Mouse (Mus musculus) embryonic facial prominence, embryonic 10.5 days (tissue): Measurements from ENCODE around the gene Tnxb. TPM values are rescaled to one million over a fixed set of nuclear protein-coding genes. Genes with fewer than 3 reads are reported as not detected.

Experiments
- DNase-seq: peaks from one replicate; pipeline ENCODE4 v3.0.0-alpha.2; 2017; ENCODE audit warnings: low spot score
- H3K27ac ChIP-seq: fragments of 300-500 bp; sonication (generic); replicated peaks from 2 replicates; pipeline ENCODE4 v1.5.1; 2016; ENCODE audit warnings: mild to moderate bottlenecking
- H3K27me3 ChIP-seq: fragments of 300-500 bp; sonication (generic); replicated peaks from 2 replicates; pipeline ENCODE4 v1.6.1; 2016; ENCODE audit warnings: low read depth, mild to moderate bottlenecking; ENCODE audit not compliant: poor library complexity, severe bottlenecking
- H3K36me3 ChIP-seq: fragments of 300-500 bp; sonication (generic); replicated peaks from 2 replicates; pipeline ENCODE4 v1.6.1; 2016; ENCODE audit warnings: mild to moderate bottlenecking, moderate library complexity
- H3K4me1 ChIP-seq: fragments of 300-500 bp; sonication (generic); 2 replicates; pipeline ENCODE4 v1.6.1; 2016
- H3K4me3 ChIP-seq: fragments of 300-500 bp; sonication (generic); 2 replicates; pipeline ENCODE4 v1.5.1; 2016; ENCODE audit warnings: mild to moderate bottlenecking, moderate library complexity
- H3K9me3 ChIP-seq: fragments of 300-500 bp; sonication (generic); 2 replicates; pipeline ENCODE4 v1.6.1; 2016; ENCODE audit warnings: mild to moderate bottlenecking
- WGBS: fragments of 180-500 bp; shearing (Covaris S2); methylation state at CpG from one replicate; pipeline ENCODE4 v1.1.7; 2016; 5-methylcytosine and 5-hydroxymethylcytosine counted together
- polyA plus RNA-seq: library from polyadenylated mRNA; unstranded; fragments of >200 nt; fragmentation: Nextera tagmentation; extraction: Ambion mirVana; gene quantifications from 2 replicates; pipeline ENCODE4 v1.2.1, GENCODE M21; 2016

Gene Tnxb
- polyA plus RNA-seq, 1 experiment from 2014 or later, result not detected

DNA sequence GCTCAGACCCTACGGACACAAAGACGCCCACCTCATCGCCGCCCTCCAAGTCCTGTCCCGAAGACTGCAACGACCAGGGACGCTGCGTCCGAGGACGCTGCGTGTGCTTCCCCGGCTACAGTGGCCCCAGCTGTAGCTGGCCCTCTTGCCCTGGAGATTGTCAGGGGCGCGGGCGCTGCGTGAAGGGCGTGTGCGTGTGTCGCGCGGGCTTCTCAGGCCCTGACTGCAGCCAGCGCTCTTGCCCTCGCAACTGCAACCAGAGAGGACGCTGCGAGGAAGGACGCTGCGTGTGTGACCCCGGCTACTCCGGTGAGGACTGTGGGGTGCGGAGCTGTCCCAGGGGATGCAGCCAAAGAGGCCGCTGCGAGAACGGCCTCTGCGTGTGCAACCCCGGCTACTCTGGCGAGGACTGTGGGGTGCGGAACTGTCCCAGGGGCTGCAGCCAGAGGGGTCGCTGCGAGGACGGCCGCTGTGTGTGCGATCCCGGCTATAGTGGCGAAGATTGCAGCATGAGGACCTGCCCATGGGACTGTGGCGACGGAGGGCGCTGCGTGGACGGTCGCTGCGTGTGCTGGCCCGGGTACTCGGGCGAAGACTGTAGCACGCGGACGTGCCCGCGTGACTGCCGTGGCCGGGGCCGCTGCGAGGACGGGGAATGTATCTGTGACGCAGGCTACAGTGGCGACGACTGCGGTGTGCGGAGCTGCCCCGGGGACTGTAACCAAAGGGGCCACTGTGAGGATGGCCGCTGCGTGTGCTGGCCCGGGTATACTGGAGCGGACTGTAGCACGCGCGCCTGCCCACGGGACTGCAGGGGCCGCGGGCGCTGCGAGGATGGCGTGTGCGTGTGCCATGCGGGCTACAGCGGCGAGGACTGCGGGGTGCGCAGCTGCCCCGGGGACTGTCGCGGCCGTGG lies 1.1 kb downstream of the Tnxb start:
- Histone ChIP-seq H3K4me1 (peaks cover 20% of the 10 kb centered on the region), H3K36me3 (no peaks in the 10 kb centered on the region), H3K4me3 (peak overlapping the region; percentile 53), H3K27ac (no peak overlapping the region; the same call in 1 of the 2 replicates), H3K9me3 (no peaks in the 10 kb centered on the region), H3K27me3 (peaks cover 85% of the 10 kb centered on the region)
- WGBS, result 9% methylated on average over 93 of the region's 93 CpGs
- DNase-seq, result peak; percentile 55

DNA sequence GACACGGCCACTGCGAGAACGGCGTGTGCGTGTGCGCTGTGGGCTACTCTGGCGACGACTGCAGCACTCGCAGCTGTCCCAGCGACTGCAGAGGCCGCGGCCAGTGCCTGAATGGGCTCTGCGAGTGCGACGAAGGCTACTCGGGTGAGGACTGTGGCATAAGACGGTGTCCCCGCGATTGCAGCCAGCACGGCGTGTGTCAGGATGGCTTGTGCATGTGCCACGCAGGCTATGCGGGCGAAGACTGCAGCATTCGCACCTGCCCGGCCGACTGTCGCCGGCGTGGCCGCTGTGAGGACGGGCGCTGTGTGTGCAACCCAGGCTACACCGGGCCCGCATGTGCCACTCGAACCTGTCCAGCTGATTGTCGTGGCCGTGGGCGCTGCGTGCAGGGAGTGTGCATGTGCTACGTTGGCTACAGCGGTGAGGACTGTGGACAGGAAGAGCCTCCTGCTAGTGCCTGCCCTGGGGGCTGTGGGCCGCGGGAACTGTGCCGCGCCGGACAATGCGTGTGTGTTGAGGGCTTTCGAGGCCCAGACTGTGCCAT lies 2.0 kb downstream of the Tnxb start:
- Histone ChIP-seq H3K4me1 (peaks cover 18% of the 10 kb centered on the region), H3K27me3 (peaks cover 94% of the 10 kb centered on the region), H3K27ac (no peak overlapping the region), H3K4me3 (peak overlapping the region; percentile 53), H3K36me3 (no peaks in the 10 kb centered on the region), H3K9me3 (no peaks in the 10 kb centered on the region)
- DNase-seq, result no peak
- 34% methylated on average over 49 of the region's 49 CpGs for WGBS

- 88% methylated on average over 7 of the region's 7 CpGs for WGBS
- Histone ChIP-seq H3K4me3 (no peak overlapping the region), H3K4me1 (peaks cover 18% of the 10 kb centered on the region), H3K36me3 (no peaks in the 10 kb centered on the region), H3K27ac (no peak overlapping the region), H3K27me3 (peaks cover 96% of the 10 kb centered on the region), H3K9me3 (no peaks in the 10 kb centered on the region)
- DNase-seq, result no peak
Measured at GRCm38 (mm10) chr17:34673139-34673538, 2.8 kb downstream of the Tnxb start.

DNA sequence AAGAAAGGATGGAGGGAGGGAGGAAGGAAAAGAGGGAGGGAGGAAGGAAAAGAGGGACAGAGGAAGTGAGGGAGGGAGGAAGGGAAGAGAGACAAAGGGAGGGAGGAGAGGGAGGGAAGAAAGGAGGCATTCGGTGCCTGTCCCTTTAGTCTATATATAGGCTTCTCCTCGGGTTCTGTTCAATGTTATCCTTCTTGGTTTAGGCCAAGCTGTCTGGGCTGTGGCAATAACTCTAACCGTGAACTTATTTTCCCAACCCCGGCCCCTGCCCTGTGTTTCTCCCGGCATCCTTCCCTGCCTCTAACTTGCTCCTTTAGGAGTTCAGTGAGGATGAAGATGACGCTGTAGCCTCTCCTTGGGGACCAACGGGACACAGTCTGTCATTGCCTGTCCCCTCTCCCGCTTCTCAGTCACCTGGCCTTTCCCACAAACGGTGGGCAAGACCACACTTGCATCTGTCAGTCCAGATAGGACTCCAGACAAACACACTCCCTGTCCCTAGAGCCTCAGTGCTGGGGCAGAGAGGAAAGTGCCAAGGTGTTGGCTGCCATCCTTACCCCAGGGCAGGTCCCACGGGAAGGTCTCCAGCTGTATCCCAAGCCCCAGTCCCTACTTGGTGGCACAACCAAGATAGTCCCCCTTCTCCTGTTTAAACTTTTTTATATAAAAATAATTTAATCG lies 4.3 kb downstream of the Tnxb start:
- Histone ChIP-seq H3K36me3 (no peaks in the 10 kb centered on the region), H3K27ac (no peak overlapping the region), H3K27me3 (peaks cover 100% of the 10 kb centered on the region), H3K4me1 (peaks cover 19% of the 10 kb centered on the region), H3K4me3 (no peak overlapping the region), H3K9me3 (no peaks in the 10 kb centered on the region)
- no peak for DNase-seq
- 64% methylated on average over 11 of the region's 11 CpGs for WGBS

- no peak overlapping the region for H3K4me3 ChIP-seq
- peaks cover 100% of the 10 kb centered on the region for H3K27me3 ChIP-seq
- peaks cover 25% of the 10 kb centered on the region for H3K4me1 ChIP-seq
- WGBS, result 78% methylated on average over 13 of the region's 13 CpGs
- no peaks in the 10 kb centered on the region for H3K36me3 ChIP-seq
- no peak for DNase-seq
- no peak overlapping the region for H3K27ac ChIP-seq
- no peaks in the 10 kb centered on the region for H3K9me3 ChIP-seq
Measured at GRCm38 (mm10) chr17:34675205-34676092, 5.1 kb downstream of the Tnxb start.

- Histone ChIP-seq H3K36me3 (no peaks in the 10 kb centered on the region), H3K4me3 (no peak overlapping the region), H3K27ac (no peak overlapping the region), H3K4me1 (peaks cover 23% of the 10 kb centered on the region), H3K9me3 (no peaks in the 10 kb centered on the region), H3K27me3 (peaks cover 100% of the 10 kb centered on the region)
- no peak for DNase-seq
- WGBS, result 83% methylated on average over 6 of the region's 6 CpGs
Measured at GRCm38 (mm10) chr17:34676093-34676460, 5.7 kb downstream of the Tnxb start.

- no peaks in the 10 kb centered on the region for H3K36me3 ChIP-seq
- no peak for DNase-seq
- H3K4me3 ChIP-seq, result no peak overlapping the region
- H3K27me3 ChIP-seq, result peaks cover 100% of the 10 kb centered on the region
- 81% methylated on average over 12 of the region's 12 CpGs for WGBS
- no peak overlapping the region for H3K27ac ChIP-seq
- H3K4me1 ChIP-seq, result peaks cover 20% of the 10 kb centered on the region
- no peaks in the 10 kb centered on the region for H3K9me3 ChIP-seq
Measured at GRCm38 (mm10) chr17:34676671-34677070, 6.3 kb downstream of the Tnxb start.

- Histone ChIP-seq H3K36me3 (no peaks in the 10 kb centered on the region), H3K4me3 (no peak overlapping the region), H3K27ac (no peak overlapping the region), H3K9me3 (no peaks in the 10 kb centered on the region), H3K27me3 (peaks cover 75% of the 10 kb centered on the region), H3K4me1 (peaks cover 20% of the 10 kb centered on the region)
- 85% methylated on average over 26 of the region's 26 CpGs for WGBS
- no peak for DNase-seq
Measured at GRCm38 (mm10) chr17:34680191-34680590, 9.9 kb downstream of the Tnxb start.

DNA sequence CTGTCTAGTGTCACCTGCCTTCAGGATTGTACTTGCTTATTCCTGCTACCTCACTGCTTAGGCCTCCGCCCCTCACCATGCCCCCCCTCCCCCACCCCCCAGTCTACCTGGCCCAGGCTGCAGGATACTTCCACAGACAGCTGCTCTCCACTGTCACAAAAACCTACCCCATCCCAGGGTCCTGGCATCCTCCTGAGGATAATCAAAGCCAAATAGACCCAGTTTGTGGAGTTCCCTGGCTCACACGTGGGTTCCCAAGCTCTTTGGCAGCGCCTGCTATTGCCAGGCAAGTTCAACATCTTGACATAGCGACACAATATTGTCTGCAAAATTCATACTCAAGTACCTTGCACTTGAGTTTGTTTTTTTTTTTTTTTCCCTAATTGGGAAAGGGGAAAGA lies 10.3 kb downstream of the Tnxb start:
- Histone ChIP-seq H3K4me3 (no peak overlapping the region), H3K9me3 (no peaks in the 10 kb centered on the region), H3K36me3 (no peaks in the 10 kb centered on the region), H3K27ac (no peak overlapping the region), H3K4me1 (peaks cover 25% of the 10 kb centered on the region), H3K27me3 (peaks cover 71% of the 10 kb centered on the region)
- WGBS, result 84% methylated on average over 4 of the region's 4 CpGs
- no peak for DNase-seq

DNA sequence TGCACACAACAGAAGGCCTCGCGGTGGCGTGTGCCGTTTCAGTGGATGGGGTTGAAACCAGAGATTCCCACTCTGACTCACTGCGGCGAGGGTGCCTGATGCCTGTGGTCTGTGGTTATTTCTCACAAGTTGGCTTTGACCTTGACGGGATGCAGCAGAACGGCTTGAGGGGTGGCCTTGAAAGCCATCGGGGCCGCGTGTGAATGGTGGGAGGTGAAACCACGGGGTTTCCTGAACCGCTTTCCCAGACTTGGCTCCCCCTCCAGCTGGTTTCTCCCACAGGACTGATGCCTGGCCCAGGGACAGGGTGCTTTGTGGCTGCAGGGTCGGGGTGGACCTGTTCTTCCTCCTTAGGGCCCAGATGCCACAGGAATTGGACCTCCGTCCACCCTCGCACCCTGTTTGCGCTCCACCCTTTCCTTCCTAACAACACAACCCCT lies 10.8 kb downstream of the Tnxb start:
- DNase-seq, result no peak
- H3K9me3 ChIP-seq, result no peaks in the 10 kb centered on the region
- WGBS, result 81% methylated on average over 17 of the region's 17 CpGs

GRCm38 (mm10) chr17:34681881-34682536 lies 11.7 kb downstream of the Tnxb start:
- Histone ChIP-seq H3K36me3 (no peaks in the 10 kb centered on the region), H3K4me1 (peaks cover 26% of the 10 kb centered on the region), H3K9me3 (no peaks in the 10 kb centered on the region), H3K27ac (no peak overlapping the region), H3K4me3 (no peak overlapping the region), H3K27me3 (peaks cover 57% of the 10 kb centered on the region)
- 78% methylated on average over 11 of the region's 11 CpGs for WGBS
- DNase-seq, result no peak

More for the DNA sequence above, 10.8 kb downstream of the Tnxb start:
- Histone ChIP-seq H3K27ac (no peak overlapping the region), H3K27me3 (peaks cover 65% of the 10 kb centered on the region), H3K36me3 (no peaks in the 10 kb centered on the region), H3K4me3 (no peak overlapping the region), H3K4me1 (peaks cover 26% of the 10 kb centered on the region)
